Mouse (Mus musculus): ENCODE results near the gene Lefty1. TPM values are rescaled to one million over a fixed set of nuclear protein-coding genes. Genes with fewer than 3 reads are reported as not detected.

Gene Lefty1
- total and polyA plus RNA-seq, 2 experiments: 1.4 to 1.8 TPM

- no peaks in the 10 kb centered on the region; the same call in 1 of the 2 replicates for H3K27me3 ChIP-seq (ENCODE audit: control insufficient read depth, insufficient read depth, low read length)
- no peaks in the 10 kb centered on the region for H3K36me3 ChIP-seq (ENCODE audit: control insufficient read depth, insufficient read depth, low read length)
- no peak overlapping the region for H3K4me3 ChIP-seq (ENCODE audit: insufficient read depth, low read depth, low read length)
- 9% methylated on average over 4 of the region's 4 CpGs for WGBS
- H3K4me1 ChIP-seq (ENCODE audit: control insufficient read depth, insufficient read depth, low read length): peaks cover 8% of the 10 kb centered on the region
- H3K9ac ChIP-seq (ENCODE audit: low read depth, low read length): no peak overlapping the region
- H3K79me2 ChIP-seq (ENCODE audit: control insufficient read depth, insufficient read depth, low read length): 0 out of 2 replicates have a peak, but pooled peaks cover 4% of the 10 kb centered on the region
- no peak overlapping the region for H3K27ac ChIP-seq (replicated peaks; ENCODE audit: insufficient read depth, low read depth, low read length)
- peak; percentile 60 for DNase-seq (ENCODE audit: extremely low read depth, low read depth, low spot score)
- no peak for TF ChIP-seq POLR2A (IDR thresholded peaks at IDR 0.05; ENCODE audit: extremely low read depth, insufficient read depth, low read length)
- TF ChIP-seq CTCF (IDR thresholded peaks at IDR 0.05; ENCODE audit: low read depth, low read length): no peak
Observed at GRCm38 (mm10) chr1:180901107-180901506, 33.7 kb upstream of the Lefty1 start.

DNA sequence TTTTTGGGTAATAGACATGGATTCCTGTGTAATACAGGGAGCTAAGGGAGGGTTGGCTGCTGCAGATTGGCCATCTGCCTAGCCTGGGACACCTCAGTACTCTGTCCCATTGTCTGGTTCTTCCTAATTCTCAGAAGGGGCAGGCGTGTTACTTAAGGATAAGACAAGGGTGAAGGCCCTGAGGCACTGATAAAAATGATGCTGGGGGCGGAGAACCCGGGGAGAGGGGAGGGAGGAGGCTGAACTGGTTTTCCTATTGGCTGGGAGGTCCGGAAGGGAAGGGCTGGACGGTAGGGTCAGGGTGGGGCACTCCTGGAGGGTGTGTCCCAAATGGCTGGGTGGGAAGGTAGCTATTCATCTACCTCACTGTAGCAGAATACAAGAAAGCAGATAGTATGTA, 31.9 kb upstream of the Lefty1 start:
- no peaks in the 10 kb centered on the region; the same call in 1 of the 2 replicates for H3K36me3 ChIP-seq (ENCODE audit: control insufficient read depth, insufficient read depth, low read length)
- no peak overlapping the region for H3K4me3 ChIP-seq (ENCODE audit: insufficient read depth, low read depth, low read length)
- no peak for TF ChIP-seq POLR2A (IDR thresholded peaks at IDR 0.05; ENCODE audit: extremely low read depth, insufficient read depth, low read length)
- TF ChIP-seq CTCF (IDR thresholded peaks at IDR 0.05; ENCODE audit: low read depth, low read length): no peak
- H3K79me2 ChIP-seq (ENCODE audit: control insufficient read depth, insufficient read depth, low read length): 0 out of 2 replicates have a peak, but pooled peaks cover 4% of the 10 kb centered on the region
- H3K27ac ChIP-seq (replicated peaks; ENCODE audit: insufficient read depth, low read depth, low read length): no peak overlapping the region
- no peak for DNase-seq (ENCODE audit: extremely low read depth, low read depth, low spot score)
- no peaks in the 10 kb centered on the region for H3K27me3 ChIP-seq (ENCODE audit: control insufficient read depth, insufficient read depth, low read length)
- H3K4me1 ChIP-seq (ENCODE audit: control insufficient read depth, insufficient read depth, low read length): peaks cover 8% of the 10 kb centered on the region
- H3K9ac ChIP-seq (ENCODE audit: low read depth, low read length): no peak overlapping the region
- whole genome bisulfite sequencing: 53% methylated on average over 5 of the region's 5 CpGs

GRCm38 (mm10) chr1:180903666-180904038, 31.2 kb upstream of the Lefty1 start:
- H3K9ac ChIP-seq (ENCODE audit: low read depth, low read length): peak overlapping the region; percentile 62
- TF ChIP-seq CTCF (IDR thresholded peaks at IDR 0.05; ENCODE audit: low read depth, low read length) (no peak), POLR2A (IDR thresholded peaks at IDR 0.05; ENCODE audit: extremely low read depth, insufficient read depth, low read length) (no peak)
- no peak for DNase-seq (ENCODE audit: extremely low read depth, low read depth, low spot score)
- peak overlapping the region; percentile 27 for H3K4me3 ChIP-seq (ENCODE audit: insufficient read depth, low read depth, low read length)
- no peaks in the 10 kb centered on the region; the same call in 1 of the 2 replicates for H3K36me3 ChIP-seq (ENCODE audit: control insufficient read depth, insufficient read depth, low read length)
- peaks cover 8% of the 10 kb centered on the region for H3K4me1 ChIP-seq (ENCODE audit: control insufficient read depth, insufficient read depth, low read length)
- H3K27me3 ChIP-seq (ENCODE audit: control insufficient read depth, insufficient read depth, low read length): no peaks in the 10 kb centered on the region
- H3K79me2 ChIP-seq (ENCODE audit: control insufficient read depth, insufficient read depth, low read length): 0 out of 2 replicates have a peak, but pooled peaks cover 4% of the 10 kb centered on the region
- WGBS: 35% methylated on average over 10 of the region's 10 CpGs
- H3K27ac ChIP-seq (replicated peaks; ENCODE audit: insufficient read depth, low read depth, low read length): no peak overlapping the region

DNA sequence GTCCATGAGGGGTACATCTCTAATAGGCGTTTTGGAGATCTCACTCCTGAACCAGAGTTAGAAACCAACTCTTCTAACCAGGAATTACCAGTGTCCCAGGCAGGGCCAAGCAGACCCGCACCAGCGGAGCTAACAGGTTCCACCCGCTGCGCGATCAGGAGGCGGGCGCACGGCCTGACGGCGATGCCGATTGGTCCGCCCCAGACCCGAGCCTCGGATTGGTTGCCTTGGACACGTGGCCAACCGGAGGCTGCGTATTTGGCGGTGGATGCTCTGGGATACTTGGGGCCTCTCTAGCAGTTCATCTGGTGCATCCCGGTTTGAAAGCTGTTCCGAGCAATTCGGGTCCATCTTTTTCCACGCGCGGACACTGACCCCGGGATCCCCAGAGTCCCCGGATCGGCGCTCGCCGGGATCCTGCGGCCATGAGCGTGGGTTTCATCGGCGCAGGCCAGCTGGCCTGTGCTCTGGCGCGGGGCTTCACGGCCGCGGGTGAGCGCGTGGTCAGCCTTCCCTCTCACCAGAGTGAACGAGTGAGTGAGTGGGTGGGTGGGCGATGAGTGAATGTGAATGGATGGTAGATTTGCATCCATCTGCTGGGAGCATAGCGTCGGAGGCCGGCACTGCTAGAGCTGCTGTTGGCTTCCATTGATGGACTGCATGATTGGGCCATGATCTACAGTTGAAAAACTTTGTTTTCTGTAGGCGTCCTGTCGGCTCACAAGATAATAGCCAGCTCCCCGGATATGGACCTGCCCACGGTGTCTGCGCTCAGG, 30.6 kb upstream of the Lefty1 start, which contains the start of gene Pycr2:
Gene Pycr2, plus strand, starts transcription at position 255 of the 776 bp plus-strand sequence.
- under 1% methylated on average over 52 of the region's 52 CpGs for WGBS
- Histone ChIP-seq H3K4me1 (ENCODE audit: control insufficient read depth, insufficient read depth, low read length) (peaks cover 8% of the 10 kb centered on the region), H3K27me3 (ENCODE audit: control insufficient read depth, insufficient read depth, low read length) (no peaks in the 10 kb centered on the region), H3K9ac (ENCODE audit: low read depth, low read length) (peak within 1 kb of the TSS; percentile 74), H3K27ac (replicated peaks; ENCODE audit: insufficient read depth, low read depth, low read length) (no peak within 1 kb of the TSS), H3K36me3 (ENCODE audit: control insufficient read depth, insufficient read depth, low read length) (no peaks in the 10 kb centered on the region; the same call in 1 of the 2 replicates), H3K79me2 (ENCODE audit: control insufficient read depth, insufficient read depth, low read length) (0 out of 2 replicates have a peak, but pooled peaks cover 4% of the 10 kb centered on the region), H3K4me3 (ENCODE audit: insufficient read depth, low read depth, low read length) (peak within 1 kb of the TSS; percentile 73)
- DNase-seq (ENCODE audit: extremely low read depth, low read depth, low spot score): peak; percentile 78
- TF ChIP-seq CTCF (IDR thresholded peaks at IDR 0.05; ENCODE audit: low read depth, low read length) (no peak), POLR2A (IDR thresholded peaks at IDR 0.05; ENCODE audit: extremely low read depth, insufficient read depth, low read length) (0 out of 2 replicates have a peak, but pooled peaks have one; percentile 39)

DNA sequence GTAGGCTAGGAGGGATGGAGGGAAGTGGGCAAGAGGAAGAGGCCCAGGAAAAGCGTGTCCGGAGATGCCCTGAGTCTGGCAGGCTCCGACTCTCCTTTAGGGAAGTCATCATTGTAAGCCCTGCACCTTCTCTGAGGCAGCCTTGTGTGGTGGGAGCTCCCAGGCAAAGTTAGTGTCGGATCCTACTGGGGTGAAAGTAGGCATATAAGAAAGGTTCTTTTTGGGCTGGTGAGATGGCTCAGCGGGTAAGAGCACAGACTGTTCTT, 30.1 kb upstream of the Lefty1 start:
- DNase-seq (ENCODE audit: extremely low read depth, low read depth, low spot score): no peak
- Histone ChIP-seq H3K27ac (replicated peaks; ENCODE audit: insufficient read depth, low read depth, low read length) (no peak overlapping the region), H3K4me1 (ENCODE audit: control insufficient read depth, insufficient read depth, low read length) (peaks cover 8% of the 10 kb centered on the region), H3K4me3 (ENCODE audit: insufficient read depth, low read depth, low read length) (peak overlapping the region; percentile 73), H3K79me2 (ENCODE audit: control insufficient read depth, insufficient read depth, low read length) (0 out of 2 replicates have a peak, but pooled peaks cover 4% of the 10 kb centered on the region), H3K27me3 (ENCODE audit: control insufficient read depth, insufficient read depth, low read length) (no peaks in the 10 kb centered on the region), H3K9ac (ENCODE audit: low read depth, low read length) (peak overlapping the region; percentile 74), H3K36me3 (ENCODE audit: control insufficient read depth, insufficient read depth, low read length) (no peaks in the 10 kb centered on the region; the same call in 1 of the 2 replicates)
- WGBS: 37% methylated on average over 5 of the region's 5 CpGs
- TF ChIP-seq POLR2A (IDR thresholded peaks at IDR 0.05; ENCODE audit: extremely low read depth, insufficient read depth, low read length): no peak
- no peak for TF ChIP-seq CTCF (IDR thresholded peaks at IDR 0.05; ENCODE audit: low read depth, low read length)

- no peaks in the 10 kb centered on the region; the same call in 1 of the 2 replicates for H3K36me3 ChIP-seq (ENCODE audit: control insufficient read depth, insufficient read depth, low read length)
- DNase-seq (ENCODE audit: extremely low read depth, low read depth, low spot score): no peak
- H3K9ac ChIP-seq (ENCODE audit: low read depth, low read length): no peak overlapping the region
- H3K4me1 ChIP-seq (ENCODE audit: control insufficient read depth, insufficient read depth, low read length): peaks cover 8% of the 10 kb centered on the region
- H3K79me2 ChIP-seq (ENCODE audit: control insufficient read depth, insufficient read depth, low read length): 0 out of 2 replicates have a peak, but pooled peaks cover 4% of the 10 kb centered on the region
- TF ChIP-seq POLR2A (IDR thresholded peaks at IDR 0.05; ENCODE audit: extremely low read depth, insufficient read depth, low read length) (no peak), CTCF (IDR thresholded peaks at IDR 0.05; ENCODE audit: low read depth, low read length) (no peak)
- no peak overlapping the region for H3K4me3 ChIP-seq (ENCODE audit: insufficient read depth, low read depth, low read length)
- WGBS: 80% methylated on average over 6 of the region's 6 CpGs
- H3K27me3 ChIP-seq (ENCODE audit: control insufficient read depth, insufficient read depth, low read length): no peaks in the 10 kb centered on the region
- H3K27ac ChIP-seq (replicated peaks; ENCODE audit: insufficient read depth, low read depth, low read length): no peak overlapping the region
Observed at GRCm38 (mm10) chr1:180905307-180905706, 29.5 kb upstream of the Lefty1 start.
